Mouse (Mus musculus): ENCODE measurements around the gene Hadh. TPM values are rescaled to one million over a fixed set of nuclear protein-coding genes. Genes with fewer than 3 reads are reported as not detected.

The Hadh gene
- polyA plus RNA-seq, 1 experiment: 70.7 TPM

DNA sequence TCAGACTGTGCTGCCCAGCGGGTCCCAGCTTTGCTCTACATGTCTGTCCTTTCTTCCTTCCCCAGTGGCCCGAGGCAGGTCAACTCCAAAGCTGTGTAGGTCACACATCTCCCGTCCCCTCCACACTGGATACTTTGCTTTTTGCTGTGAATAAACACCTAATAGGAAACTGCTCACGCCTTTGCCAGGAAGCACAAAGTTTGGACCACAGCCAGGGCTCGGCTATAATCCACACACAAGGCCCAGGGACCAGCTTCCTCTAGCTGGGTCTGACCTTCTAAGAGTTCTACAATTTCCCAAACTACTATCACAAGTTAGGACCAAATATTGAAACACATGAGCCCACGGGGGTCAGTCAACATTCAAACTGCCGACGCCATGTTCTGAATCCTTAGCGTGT, 27.2 kb upstream of the Hadh start:
- no peaks in the 10 kb centered on the region for H3K27me3 ChIP-seq (ENCODE audit: control insufficient read depth, insufficient read depth, low read length, poor library complexity, severe bottlenecking)
- TF ChIP-seq POLR2A (IDR thresholded peaks at IDR 0.05; ENCODE audit: insufficient read depth, low read length): no peak
- no peak for TF ChIP-seq EP300 (IDR thresholded peaks at IDR 0.05; ENCODE audit: insufficient read depth, low read depth, low read length)
- TF ChIP-seq CTCF (IDR thresholded peaks at IDR 0.05; ENCODE audit: low read depth, low read length): no peak

GRCm38 (mm10) chr3:131296893-131297292, 25.0 kb upstream of the Hadh start:
- no peak overlapping the region for H3K9ac ChIP-seq (ENCODE audit: low read depth, poor library complexity, severe bottlenecking)
- no peaks in the 10 kb centered on the region for H3K36me3 ChIP-seq (ENCODE audit: control insufficient read depth, insufficient read depth, low read length, poor library complexity, severe bottlenecking)
- TF ChIP-seq EP300 (IDR thresholded peaks at IDR 0.05; ENCODE audit: insufficient read depth, low read depth, low read length): no peak
- TF ChIP-seq POLR2A (IDR thresholded peaks at IDR 0.05; ENCODE audit: insufficient read depth, low read length): no peak
- no peak for TF ChIP-seq CTCF (IDR thresholded peaks at IDR 0.05; ENCODE audit: low read depth, low read length)
- H3K4me1 ChIP-seq (ENCODE audit: control insufficient read depth, insufficient read depth, low read length): no peaks in the 10 kb centered on the region
- H3K9me3 ChIP-seq (replicated peaks; ENCODE audit: control insufficient read depth, insufficient read depth, low read length, poor library complexity, severe bottlenecking): no peaks in the 10 kb centered on the region
- H3K27ac ChIP-seq (ENCODE audit: insufficient read depth, low read length): no peak overlapping the region
- no peak overlapping the region for H3K4me3 ChIP-seq (ENCODE audit: low read depth, low read length)
- H3K27me3 ChIP-seq (ENCODE audit: control insufficient read depth, insufficient read depth, low read length, poor library complexity, severe bottlenecking): no peaks in the 10 kb centered on the region

More for the DNA sequence above, 27.2 kb upstream of the Hadh start:
- Histone ChIP-seq H3K27ac (ENCODE audit: insufficient read depth, low read length) (no peak overlapping the region), H3K9ac (ENCODE audit: low read depth, poor library complexity, severe bottlenecking) (no peak overlapping the region), H3K9me3 (replicated peaks; ENCODE audit: control insufficient read depth, insufficient read depth, low read length, poor library complexity, severe bottlenecking) (no peaks in the 10 kb centered on the region), H3K36me3 (ENCODE audit: control insufficient read depth, insufficient read depth, low read length, poor library complexity, severe bottlenecking) (no peaks in the 10 kb centered on the region), H3K4me1 (ENCODE audit: control insufficient read depth, insufficient read depth, low read length) (no peaks in the 10 kb centered on the region), H3K4me3 (ENCODE audit: low read depth, low read length) (no peak overlapping the region)

- Histone ChIP-seq H3K4me1 (ENCODE audit: control insufficient read depth, insufficient read depth, low read length) (no peaks in the 10 kb centered on the region), H3K9ac (ENCODE audit: low read depth, poor library complexity, severe bottlenecking) (no peak overlapping the region), H3K36me3 (ENCODE audit: control insufficient read depth, insufficient read depth, low read length, poor library complexity, severe bottlenecking) (no peaks in the 10 kb centered on the region), H3K27me3 (ENCODE audit: control insufficient read depth, insufficient read depth, low read length, poor library complexity, severe bottlenecking) (no peaks in the 10 kb centered on the region), H3K4me3 (ENCODE audit: low read depth, low read length) (no peak overlapping the region), H3K27ac (ENCODE audit: insufficient read depth, low read length) (no peak overlapping the region), H3K9me3 (replicated peaks; ENCODE audit: control insufficient read depth, insufficient read depth, low read length, poor library complexity, severe bottlenecking) (no peaks in the 10 kb centered on the region)
- TF ChIP-seq CTCF (IDR thresholded peaks at IDR 0.05; ENCODE audit: low read depth, low read length) (no peak), EP300 (IDR thresholded peaks at IDR 0.05; ENCODE audit: insufficient read depth, low read depth, low read length) (no peak), POLR2A (IDR thresholded peaks at IDR 0.05; ENCODE audit: insufficient read depth, low read length) (no peak)
These were observed 23.8 kb upstream of the Hadh start for GRCm38 (mm10) chr3:131295513-131296200.

DNA sequence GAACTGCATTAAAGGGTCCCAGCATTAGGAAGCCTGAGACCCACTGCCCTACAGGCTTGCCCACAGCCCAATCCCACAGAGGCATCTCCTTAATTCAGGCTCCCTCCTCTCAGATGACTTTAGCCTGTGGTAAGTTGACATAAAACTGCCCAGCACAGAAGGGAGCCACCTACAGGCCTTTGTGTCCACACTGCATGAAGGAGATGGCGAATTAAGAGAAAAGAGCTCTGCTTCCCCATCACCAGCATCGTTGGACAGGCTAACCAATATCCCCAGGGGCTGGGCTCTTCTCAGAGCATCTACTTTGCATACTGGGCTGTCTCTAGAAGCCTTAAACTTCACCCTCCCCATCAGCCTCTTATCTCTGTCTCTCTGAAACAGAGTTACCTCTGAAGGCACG, 22.6 kb upstream of the Hadh start:
- Histone ChIP-seq H3K27ac (ENCODE audit: insufficient read depth, low read length) (no peak overlapping the region), H3K9me3 (replicated peaks; ENCODE audit: control insufficient read depth, insufficient read depth, low read length, poor library complexity, severe bottlenecking) (no peaks in the 10 kb centered on the region), H3K27me3 (ENCODE audit: control insufficient read depth, insufficient read depth, low read length, poor library complexity, severe bottlenecking) (no peaks in the 10 kb centered on the region), H3K9ac (ENCODE audit: low read depth, poor library complexity, severe bottlenecking) (no peak overlapping the region), H3K36me3 (ENCODE audit: control insufficient read depth, insufficient read depth, low read length, poor library complexity, severe bottlenecking) (no peaks in the 10 kb centered on the region), H3K4me1 (ENCODE audit: control insufficient read depth, insufficient read depth, low read length) (no peaks in the 10 kb centered on the region), H3K4me3 (ENCODE audit: low read depth, low read length) (no peak overlapping the region)
- TF ChIP-seq POLR2A (IDR thresholded peaks at IDR 0.05; ENCODE audit: insufficient read depth, low read length): no peak

DNA sequence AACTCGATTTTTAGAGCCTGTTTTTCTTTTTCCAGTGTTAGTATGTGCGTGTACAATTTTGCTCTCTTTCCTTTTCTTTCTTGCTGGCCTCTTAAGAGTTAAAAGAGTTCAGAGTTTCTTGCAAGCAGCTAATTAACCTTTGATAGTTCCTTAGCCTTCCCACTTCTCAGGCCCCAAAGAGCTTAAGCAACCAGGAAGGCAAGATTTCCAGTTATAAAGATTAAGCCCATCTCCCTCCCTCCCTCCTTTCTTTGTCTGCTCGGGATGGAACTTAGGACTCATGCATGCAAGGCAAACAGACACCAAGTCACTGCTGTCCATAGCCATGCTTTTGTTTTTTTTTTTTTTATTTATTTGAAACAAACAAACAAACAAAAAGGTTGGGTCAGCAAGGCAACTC, 21.1 kb upstream of the Hadh start:
- H3K4me3 ChIP-seq (ENCODE audit: low read depth, low read length): no peak overlapping the region
- no peaks in the 10 kb centered on the region for H3K27me3 ChIP-seq (ENCODE audit: control insufficient read depth, insufficient read depth, low read length, poor library complexity, severe bottlenecking)
- H3K4me1 ChIP-seq (ENCODE audit: control insufficient read depth, insufficient read depth, low read length): no peaks in the 10 kb centered on the region
- no peak overlapping the region for H3K9ac ChIP-seq (ENCODE audit: low read depth, poor library complexity, severe bottlenecking)
- TF ChIP-seq POLR2A (IDR thresholded peaks at IDR 0.05; ENCODE audit: insufficient read depth, low read length): no peak
- TF ChIP-seq CTCF (IDR thresholded peaks at IDR 0.05; ENCODE audit: low read depth, low read length): no peak
- TF ChIP-seq EP300 (IDR thresholded peaks at IDR 0.05; ENCODE audit: insufficient read depth, low read depth, low read length): no peak
- no peak overlapping the region for H3K27ac ChIP-seq (ENCODE audit: insufficient read depth, low read length)
- H3K9me3 ChIP-seq (replicated peaks; ENCODE audit: control insufficient read depth, insufficient read depth, low read length, poor library complexity, severe bottlenecking): no peaks in the 10 kb centered on the region
- no peaks in the 10 kb centered on the region for H3K36me3 ChIP-seq (ENCODE audit: control insufficient read depth, insufficient read depth, low read length, poor library complexity, severe bottlenecking)

DNA sequence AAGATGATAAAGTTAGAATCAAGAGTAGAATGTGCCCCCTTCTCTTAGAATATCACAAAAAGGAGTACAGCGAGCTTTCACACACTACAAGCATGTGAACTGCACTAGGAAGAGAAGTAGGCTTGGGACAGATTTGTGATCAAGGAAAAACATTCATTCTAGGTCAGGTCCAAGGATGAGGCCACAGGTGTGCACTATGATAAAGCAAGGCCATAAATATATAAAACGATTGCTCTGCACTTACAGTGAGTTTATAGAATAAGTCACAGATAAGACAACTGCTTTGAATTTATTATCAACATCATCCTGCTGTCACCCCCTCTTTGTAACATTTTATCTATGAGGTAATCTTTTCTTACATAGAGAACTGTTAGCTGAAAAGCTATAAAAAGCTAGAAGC, 20.4 kb upstream of the Hadh start:
- Histone ChIP-seq H3K9ac (ENCODE audit: low read depth, poor library complexity, severe bottlenecking) (no peak overlapping the region), H3K36me3 (ENCODE audit: control insufficient read depth, insufficient read depth, low read length, poor library complexity, severe bottlenecking) (no peaks in the 10 kb centered on the region), H3K4me3 (ENCODE audit: low read depth, low read length) (no peak overlapping the region), H3K27me3 (ENCODE audit: control insufficient read depth, insufficient read depth, low read length, poor library complexity, severe bottlenecking) (no peaks in the 10 kb centered on the region), H3K9me3 (replicated peaks; ENCODE audit: control insufficient read depth, insufficient read depth, low read length, poor library complexity, severe bottlenecking) (no peaks in the 10 kb centered on the region), H3K27ac (ENCODE audit: insufficient read depth, low read length) (no peak overlapping the region), H3K4me1 (ENCODE audit: control insufficient read depth, insufficient read depth, low read length) (no peaks in the 10 kb centered on the region)
- TF ChIP-seq EP300 (IDR thresholded peaks at IDR 0.05; ENCODE audit: insufficient read depth, low read depth, low read length) (no peak), CTCF (IDR thresholded peaks at IDR 0.05; ENCODE audit: low read depth, low read length) (no peak)
